Mouse (Mus musculus) lung, adult 2 months (tissue): ENCODE measurements around the gene Cdk9.

Source experiments
- CTCF ChIP-seq: fragments of 200-500 bp; IDR thresholded peaks from 2 replicates; pipeline ENCODE4 v1.5.1; 2011; ENCODE audit warnings: mild to moderate bottlenecking, low read length, control low read depth; ENCODE audit not compliant: insufficient read depth
- POLR2A ChIP-seq: fragments of 200-500 bp; IDR thresholded peaks from 2 replicates; pipeline ENCODE4 v1.6.1; 2011; ENCODE audit warnings: low read depth, mild to moderate bottlenecking, control low read depth, low read length, borderline replicate concordance; ENCODE audit errors: extremely low read depth

- TF ChIP-seq CTCF = no peak
- TF ChIP-seq POLR2A = no peak
Measured at GRCm38 (mm10) chr2:32703046-32703445, 9.8 kb downstream of the Cdk9 start.
